Mouse (Mus musculus) midbrain, embryonic 11.5 days (tissue): ENCODE data around the gene Tbl3. TPM values are rescaled to one million over a fixed set of nuclear protein-coding genes. Genes with fewer than 3 reads are reported as not detected.

Source experiments
- polyA plus RNA-seq: library from polyadenylated mRNA; unstranded; fragments of >200 nt; fragmentation: Nextera tagmentation; extraction: Ambion mirVana; gene quantifications from 2 replicates; pipeline ENCODE4 v1.2.1, GENCODE M21; 2014

Gene Tbl3
- polyA plus RNA-seq, 1 experiment from 2014 or later: 97.5 TPM

Other genes with a start within 250 kb of the Tbl3 start
- gene E4f1, start 237.3 kb downstream of the Tbl3 start, polyA plus RNA-seq: 10.2 and 14.7 TPM in 2 replicates
- gene Pgp, start 237.3 kb downstream of the Tbl3 start, polyA plus RNA-seq: 60.6 and 67.6 TPM in 2 replicates
- 0.32 TPM in 1 of 2 replicates, not detected in the other for gene Bricd5, start 233.8 kb downstream of the Tbl3 start, polyA plus RNA-seq
- gene Mlst8, start 228.6 kb downstream of the Tbl3 start, polyA plus RNA-seq: 28.9 and 30.3 TPM in 2 replicates
- 5.5 and 6.2 TPM in 2 replicates for gene Caskin1, start 219.1 kb downstream of the Tbl3 start, polyA plus RNA-seq
- 67.1 and 80.8 TPM in 2 replicates for gene Traf7, start 179.7 kb downstream of the Tbl3 start, polyA plus RNA-seq
- 1.8 and 2.2 TPM in 2 replicates for gene Rab26, start 173.4 kb downstream of the Tbl3 start, polyA plus RNA-seq
- gene Pkd1, start 157.8 kb downstream of the Tbl3 start, polyA plus RNA-seq: 11.9 and 18.5 TPM in 2 replicates
- 50.6 and 57.6 TPM in 2 replicates for gene Tsc2, start 75.0 kb downstream of the Tbl3 start, polyA plus RNA-seq
- gene Nthl1, start 75.0 kb downstream of the Tbl3 start, polyA plus RNA-seq: 14.4 and 18.4 TPM in 2 replicates
- gene Slc9a3r2, start 57.3 kb downstream of the Tbl3 start, polyA plus RNA-seq: 36.1 and 36.4 TPM in 2 replicates
- not detected in 2 replicates for gene Npw, start 49.2 kb downstream of the Tbl3 start, polyA plus RNA-seq
- gene Zfp598, start 38.0 kb downstream of the Tbl3 start, polyA plus RNA-seq: 23.5 and 24.9 TPM in 2 replicates
- 12.7 and 13.4 TPM in 2 replicates for gene Syngr3, start 17.7 kb downstream of the Tbl3 start, polyA plus RNA-seq
- 54.8 and 59.6 TPM in 2 replicates for gene Gfer, start 11.5 kb downstream of the Tbl3 start, polyA plus RNA-seq
- gene Noxo1, start 11.4 kb downstream of the Tbl3 start, polyA plus RNA-seq: 0.97 and 1.5 TPM in 2 replicates
- gene Rnf151, start 10.4 kb upstream of the Tbl3 start, polyA plus RNA-seq: 0.22 TPM in 1 of 2 replicates, not detected in the other
- gene Rps2, start 10.5 kb upstream of the Tbl3 start, polyA plus RNA-seq: 1,270 and 1,392 TPM in 2 replicates
- 198 and 210 TPM in 2 replicates for gene Ndufb10, start 16.8 kb upstream of the Tbl3 start, polyA plus RNA-seq
- gene Rpl3l, start 20.2 kb upstream of the Tbl3 start, polyA plus RNA-seq: not detected in 2 replicates
- 19.2 and 23.0 TPM in 2 replicates for gene Msrb1, start 29.0 kb upstream of the Tbl3 start, polyA plus RNA-seq
- gene Hs3st6, start 45.3 kb upstream of the Tbl3 start, polyA plus RNA-seq: 0.18 and 0.23 TPM in 2 replicates
- not detected in 2 replicates for gene Meiob, start 96.6 kb upstream of the Tbl3 start, polyA plus RNA-seq
- 28.2 and 31.0 TPM in 2 replicates for gene Hagh, start 132.5 kb upstream of the Tbl3 start, polyA plus RNA-seq
- gene Fahd1, start 142.7 kb upstream of the Tbl3 start, polyA plus RNA-seq: 18.8 and 21.5 TPM in 2 replicates
- gene Igfals, start 158.3 kb upstream of the Tbl3 start, polyA plus RNA-seq: 0.08 TPM in 1 of 2 replicates, not detected in the other
- gene Nubp2, start 178.7 kb upstream of the Tbl3 start, polyA plus RNA-seq: 70.4 and 73.8 TPM in 2 replicates
- 37.3 and 44.4 TPM in 2 replicates for gene Spsb3, start 179.0 kb upstream of the Tbl3 start, polyA plus RNA-seq
- gene Eme2, start 187.4 kb upstream of the Tbl3 start, polyA plus RNA-seq: 18.4 and 20.8 TPM in 2 replicates
- 68.6 and 73.2 TPM in 2 replicates for gene Mrps34, start 187.5 kb upstream of the Tbl3 start, polyA plus RNA-seq
- 48.0 and 49.5 TPM in 2 replicates for gene Nme3, start 188.8 kb upstream of the Tbl3 start, polyA plus RNA-seq
- gene Mapk8ip3, start 229.3 kb upstream of the Tbl3 start, polyA plus RNA-seq: 31.7 and 36.5 TPM in 2 replicates